Mouse (Mus musculus) testis, adult 2 months (tissue): ENCODE data around the gene Afap1l2.

Source experiments
- CTCF ChIP-seq: fragments of 200-500 bp; IDR thresholded peaks from 2 replicates; pipeline ENCODE4 v1.5.1; 2012; ENCODE audit warnings: low read depth, mild to moderate bottlenecking, inconsistent platforms, low read length, moderate library complexity; ENCODE audit not compliant: control insufficient read depth, insufficient read depth, insufficient replicate concordance
- POLR2A ChIP-seq: fragments of 200-500 bp; IDR thresholded peaks from 2 replicates; pipeline ENCODE4 v1.6.1; 2012; ENCODE audit warnings: low read depth, mild to moderate bottlenecking, inconsistent platforms, low read length, moderate library complexity; ENCODE audit not compliant: control insufficient read depth

GRCm38 (mm10) chr19:56946727-56947126 lies 61.3 kb downstream of the Afap1l2 start:
- TF ChIP-seq CTCF (no peak), POLR2A (no peak)
